Mouse (Mus musculus): ENCODE results near the gene Cdc5l.

GRCm38 (mm10) chr17:45386986-45387385, 46.6 kb downstream of the Cdc5l start:
- TF ChIP-seq POLR2A (IDR thresholded peaks at IDR 0.05; ENCODE audit: borderline replicate concordance, low read depth, low read length) (no peak), CTCF (IDR thresholded peaks at IDR 0.05; ENCODE audit: low read depth, low read length) (no peak)
